Mouse (Mus musculus): ENCODE results near the gene Abce1. TPM values are rescaled to one million over a fixed set of nuclear protein-coding genes. Genes with fewer than 3 reads are reported as not detected.

Gene Abce1
- polyA plus RNA-seq (2015; fragmentation: Nextera tagmentation; extraction: Ambion mirVana): 80.6 and 89.9 TPM in 2 replicates

DNA sequence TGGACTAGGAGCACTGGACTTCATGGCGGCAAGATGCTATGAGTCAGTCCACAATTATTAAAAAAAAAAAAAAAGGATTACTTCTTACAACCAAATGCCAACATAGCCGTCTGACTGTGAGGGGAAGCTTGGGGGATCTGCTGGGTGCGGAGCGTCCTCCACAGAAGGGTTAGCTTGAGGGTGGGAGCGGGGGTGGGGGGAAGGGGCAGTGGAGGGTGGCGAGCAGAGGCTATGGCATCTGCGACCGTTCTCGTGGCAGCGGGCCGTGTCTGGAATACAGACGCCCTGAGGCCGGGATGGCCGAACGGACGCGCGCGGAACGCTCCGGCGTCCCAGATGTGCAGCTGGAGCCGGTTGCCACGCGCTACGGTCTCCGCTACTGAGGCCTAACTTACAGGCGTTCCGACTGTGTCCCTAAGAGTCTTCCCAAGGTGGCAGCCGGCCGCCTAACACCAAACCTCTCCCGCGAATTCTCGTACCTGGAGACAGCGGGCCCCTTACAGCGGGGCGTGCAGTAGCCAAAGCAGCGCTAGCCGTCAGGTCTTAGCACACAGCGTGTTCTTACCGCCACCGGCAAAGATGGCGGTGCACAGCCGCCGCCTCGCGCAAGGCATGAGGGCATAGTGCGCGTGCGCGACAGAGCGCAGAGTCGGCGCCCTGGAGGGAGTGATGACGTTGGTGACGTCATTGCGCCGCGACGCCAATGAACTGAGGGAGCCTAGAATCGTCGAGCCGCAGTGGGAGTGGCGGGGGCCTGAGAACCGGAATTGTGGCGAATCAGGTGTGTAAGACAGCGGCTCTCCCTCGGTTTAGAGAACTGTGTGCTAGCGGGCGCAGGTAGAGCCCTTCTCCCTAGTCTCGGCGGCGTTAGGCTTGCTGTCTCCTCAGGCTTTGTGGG lies at the start of gene Abce1, which contains the start of gene Anapc10:
Gene Abce1 (minus strand): TSS at position 677 of the 898 bp plus-strand sequence.
Gene Anapc10 (plus strand): TSS at position 757 of the 898 bp plus-strand sequence.
- Histone ChIP-seq H3K4me1 (peaks cover 12% of the 10 kb centered on the region), H3K4me3 (replicated peaks) (peak within 1 kb of the TSS; percentile 91), H3K27ac (replicated peaks) (peak within 1 kb of the TSS; percentile 94), H3K36me3 (peaks cover 17% of the 10 kb centered on the region), H3K4me2 (peak within 1 kb of the TSS; percentile 78), H3K9ac (replicated peaks) (peak within 1 kb of the TSS; percentile 88), H3K27me3 (replicated peaks) (no peaks in the 10 kb centered on the region), H3K9me3 (replicated peaks) (no peaks in the 10 kb centered on the region)
- peak; percentile 99 for ATAC-seq (ENCODE audit: low FRiP score)
- under 1% methylated on average over 73 of the region's 73 CpGs for WGBS

DNA sequence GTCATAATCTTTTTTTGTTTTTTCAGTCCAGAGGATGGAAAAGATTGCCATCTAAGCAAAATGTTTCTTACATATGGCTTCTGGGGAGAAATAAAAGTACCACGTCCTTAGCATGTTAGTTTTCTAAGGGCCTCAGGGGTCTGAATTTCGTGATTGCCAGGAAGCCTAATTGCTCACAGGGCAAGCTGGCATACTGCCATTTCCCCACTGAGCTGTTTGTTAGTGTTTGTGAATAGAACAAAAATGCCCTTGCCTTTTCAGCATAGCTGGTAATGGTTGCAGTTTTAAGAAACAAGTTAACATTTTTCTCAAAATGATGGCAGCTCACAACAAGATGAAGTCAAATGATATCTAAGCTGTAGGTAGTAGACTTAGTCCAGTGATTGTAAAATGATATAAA lies 38.8 kb upstream of the Abce1 start:
- H3K27ac ChIP-seq (replicated peaks): no peak overlapping the region
- peak; percentile 28; the same call in 1 of the 2 replicates for ATAC-seq (ENCODE audit: low FRiP score)
- no peak overlapping the region for H3K9ac ChIP-seq (replicated peaks)
- H3K36me3 ChIP-seq: peaks cover 4% of the 10 kb centered on the region; the same call in 1 of the 2 replicates
- peaks cover 3% of the 10 kb centered on the region; the same call in 1 of the 2 replicates for H3K4me1 ChIP-seq
- H3K4me3 ChIP-seq (replicated peaks): no peak overlapping the region
- H3K9me3 ChIP-seq (replicated peaks): no peaks in the 10 kb centered on the region
- no peaks in the 10 kb centered on the region for H3K27me3 ChIP-seq (replicated peaks)
- H3K4me2 ChIP-seq: no peak overlapping the region
- 16% methylated on average over 2 of the region's 2 CpGs for WGBS

DNA sequence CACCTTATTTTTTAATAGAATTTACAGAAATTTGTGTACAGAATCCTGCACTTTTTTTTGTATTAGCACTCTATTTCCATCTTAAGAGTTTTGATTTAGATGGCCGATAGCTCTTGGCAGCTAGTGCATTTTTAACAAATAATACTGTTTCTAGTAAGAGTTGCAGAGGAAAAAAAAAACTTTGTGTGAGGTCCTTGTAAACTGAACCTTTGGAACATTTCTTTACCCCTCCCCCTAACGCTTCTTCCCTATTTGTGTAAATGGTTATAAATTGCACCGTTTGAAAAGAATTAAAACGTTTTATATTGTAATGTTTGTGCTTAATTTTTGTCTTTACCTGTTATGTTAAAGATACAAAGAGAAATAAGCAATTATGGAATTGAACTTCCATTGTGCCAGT lies 37.1 kb upstream of the Abce1 start:
- no peak overlapping the region for H3K9ac ChIP-seq (replicated peaks)
- no peak overlapping the region for H3K4me2 ChIP-seq

GRCm38 (mm10) chr8:79748171-79748570 lies 36.6 kb upstream of the Abce1 start:
- H3K27ac ChIP-seq (replicated peaks): no peak overlapping the region
- H3K36me3 ChIP-seq: peaks cover 8% of the 10 kb centered on the region; the same call in 1 of the 2 replicates
- H3K4me3 ChIP-seq (replicated peaks): no peak overlapping the region
- no peaks in the 10 kb centered on the region for H3K27me3 ChIP-seq (replicated peaks)
- H3K4me1 ChIP-seq: peaks cover 3% of the 10 kb centered on the region; the same call in 1 of the 2 replicates
- WGBS: 13% methylated on average over 2 of the region's 2 CpGs
- ATAC-seq (ENCODE audit: low FRiP score): no peak
- H3K9ac ChIP-seq (replicated peaks): no peak overlapping the region
- H3K4me2 ChIP-seq: no peak overlapping the region
- no peaks in the 10 kb centered on the region for H3K9me3 ChIP-seq (replicated peaks)

More for the DNA sequence above, 37.1 kb upstream of the Abce1 start:
- H3K27ac ChIP-seq (replicated peaks): no peak overlapping the region
- 50% methylated on average over 4 of the region's 4 CpGs for WGBS
- ATAC-seq (ENCODE audit: low FRiP score): no peak
- H3K4me1 ChIP-seq: peaks cover 3% of the 10 kb centered on the region; the same call in 1 of the 2 replicates
- peaks cover 8% of the 10 kb centered on the region; the same call in 1 of the 2 replicates for H3K36me3 ChIP-seq
- H3K9me3 ChIP-seq (replicated peaks): no peaks in the 10 kb centered on the region
- H3K27me3 ChIP-seq (replicated peaks): no peaks in the 10 kb centered on the region
- no peak overlapping the region for H3K4me3 ChIP-seq (replicated peaks)

DNA sequence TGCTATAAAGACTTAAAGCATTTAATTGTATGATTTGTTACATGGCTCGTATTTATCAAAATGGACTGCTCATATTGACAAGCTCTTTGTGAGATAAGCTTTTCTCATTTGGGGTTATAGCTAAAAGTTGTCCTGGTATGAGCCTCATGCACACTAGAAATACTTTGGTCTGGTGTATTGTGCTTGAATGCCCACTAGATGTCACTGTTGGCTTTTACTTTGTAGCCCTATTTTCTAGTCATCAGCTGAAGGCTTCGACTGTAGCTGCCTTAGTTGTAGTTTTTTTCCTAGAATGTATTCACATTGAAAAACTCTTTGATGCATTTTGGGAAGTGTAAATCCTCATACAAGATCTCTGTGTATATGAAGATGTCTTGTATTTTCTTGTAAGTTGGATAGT lies 22.8 kb upstream of the Abce1 start:
- Histone ChIP-seq H3K9me3 (replicated peaks) (no peaks in the 10 kb centered on the region), H3K4me3 (replicated peaks) (no peak overlapping the region), H3K27me3 (replicated peaks) (no peaks in the 10 kb centered on the region), H3K4me2 (no peak overlapping the region), H3K4me1 (no peaks in the 10 kb centered on the region), H3K9ac (replicated peaks) (no peak overlapping the region), H3K36me3 (peaks cover 9% of the 10 kb centered on the region; the same call in 1 of the 2 replicates), H3K27ac (replicated peaks) (no peak overlapping the region)
- ATAC-seq (ENCODE audit: low FRiP score): peak; percentile 68; the same call in 1 of the 2 replicates
- WGBS: 15% methylated on average over 2 of the region's 2 CpGs

DNA sequence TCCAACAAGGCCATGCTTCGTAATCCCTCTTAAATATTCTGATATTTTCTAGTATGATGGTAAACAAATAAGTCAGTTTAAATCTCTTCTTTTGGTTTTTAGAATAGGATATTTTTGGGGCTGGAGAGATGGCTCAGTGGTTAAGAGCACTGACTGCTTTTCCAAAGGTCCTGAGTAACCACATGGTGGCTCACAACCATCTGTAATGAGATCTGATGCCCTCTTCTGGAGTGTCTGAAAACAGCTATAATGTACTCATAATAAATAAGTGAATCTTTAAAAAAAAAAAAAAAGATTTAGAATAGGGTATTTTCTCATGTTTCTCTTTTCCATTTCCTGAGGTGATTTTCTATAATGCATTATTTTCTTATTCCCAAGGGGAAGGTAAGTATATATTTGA lies 16.4 kb upstream of the Abce1 start:
- Histone ChIP-seq H3K27ac (replicated peaks) (no peak overlapping the region), H3K9ac (replicated peaks) (no peak overlapping the region), H3K4me2 (no peak overlapping the region), H3K36me3 (peaks cover 19% of the 10 kb centered on the region; the same call in 1 of the 2 replicates), H3K4me3 (replicated peaks) (no peak overlapping the region), H3K4me1 (no peaks in the 10 kb centered on the region), H3K27me3 (replicated peaks) (no peaks in the 10 kb centered on the region), H3K9me3 (replicated peaks) (no peaks in the 10 kb centered on the region)
- no peak for ATAC-seq (ENCODE audit: low FRiP score)
- 100% methylated on average over 1 of the region's 1 CpGs for WGBS

GRCm38 (mm10) chr8:79724589-79724988 lies 13.0 kb upstream of the Abce1 start:
- 23% methylated on average over 3 of the region's 3 CpGs for WGBS
- peaks cover 36% of the 10 kb centered on the region for H3K36me3 ChIP-seq
- H3K9ac ChIP-seq (replicated peaks): no peak overlapping the region
- no peak overlapping the region for H3K4me3 ChIP-seq (replicated peaks)
- ATAC-seq (ENCODE audit: low FRiP score): no peak
- no peak overlapping the region for H3K27ac ChIP-seq (replicated peaks)
- H3K9me3 ChIP-seq (replicated peaks): no peaks in the 10 kb centered on the region
- H3K4me1 ChIP-seq: no peaks in the 10 kb centered on the region
- H3K27me3 ChIP-seq (replicated peaks): no peaks in the 10 kb centered on the region
- H3K4me2 ChIP-seq: no peak overlapping the region

DNA sequence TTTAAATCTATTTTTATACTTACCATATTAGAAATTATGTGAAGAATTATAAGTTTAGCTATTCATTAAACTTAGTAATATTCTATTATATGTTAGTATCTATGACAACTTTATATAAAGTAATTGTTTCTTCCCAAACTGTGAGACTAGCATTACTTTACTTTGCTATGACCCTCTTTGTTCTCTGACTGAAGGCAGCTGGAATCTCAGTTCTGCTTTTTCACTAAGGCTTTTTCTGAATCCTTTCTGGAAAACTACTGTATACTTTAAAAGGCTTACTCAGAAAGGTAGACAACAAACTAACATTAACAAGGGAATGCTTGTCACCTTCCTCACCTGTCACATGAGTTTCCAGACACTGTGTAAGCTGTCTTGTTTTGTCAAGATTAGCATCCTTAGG lies 11.8 kb upstream of the Abce1 start:
- no peaks in the 10 kb centered on the region for H3K4me1 ChIP-seq
- H3K9me3 ChIP-seq (replicated peaks): no peaks in the 10 kb centered on the region
- no peak overlapping the region for H3K4me3 ChIP-seq (replicated peaks)
- peaks cover 36% of the 10 kb centered on the region for H3K36me3 ChIP-seq
- no peaks in the 10 kb centered on the region for H3K27me3 ChIP-seq (replicated peaks)
- no peak overlapping the region for H3K4me2 ChIP-seq
- H3K9ac ChIP-seq (replicated peaks): no peak overlapping the region
- no peak overlapping the region for H3K27ac ChIP-seq (replicated peaks)
- ATAC-seq (ENCODE audit: low FRiP score): no peak

- no peak overlapping the region for H3K4me3 ChIP-seq (replicated peaks)
- no peak overlapping the region for H3K9ac ChIP-seq (replicated peaks)
- no peaks in the 10 kb centered on the region for H3K27me3 ChIP-seq (replicated peaks)
- no peaks in the 10 kb centered on the region for H3K9me3 ChIP-seq (replicated peaks)
- H3K36me3 ChIP-seq: peaks cover 37% of the 10 kb centered on the region
- ATAC-seq (ENCODE audit: low FRiP score): no peak
- no peak overlapping the region for H3K4me2 ChIP-seq
- no peak overlapping the region for H3K27ac ChIP-seq (replicated peaks)
- no peaks in the 10 kb centered on the region for H3K4me1 ChIP-seq
Measured at GRCm38 (mm10) chr8:79721537-79721936, 10.0 kb upstream of the Abce1 start.

- H3K4me3 ChIP-seq (replicated peaks): no peak overlapping the region
- ATAC-seq (ENCODE audit: low FRiP score): no peak
- no peaks in the 10 kb centered on the region for H3K9me3 ChIP-seq (replicated peaks)
- WGBS: 63% methylated on average over 4 of the region's 6 CpGs
- no peak overlapping the region for H3K9ac ChIP-seq (replicated peaks)
- H3K27me3 ChIP-seq (replicated peaks): no peaks in the 10 kb centered on the region
- H3K4me2 ChIP-seq: peak overlapping the region; percentile 57
- peaks cover 12% of the 10 kb centered on the region for H3K4me1 ChIP-seq
- peaks cover 14% of the 10 kb centered on the region for H3K36me3 ChIP-seq
- no peak overlapping the region for H3K27ac ChIP-seq (replicated peaks)
Measured at GRCm38 (mm10) chr8:79712676-79713075, 1.1 kb upstream of the Abce1 start.

GRCm38 (mm10) chr8:79706687-79707086 lies 4.9 kb downstream of the Abce1 start:
- Histone ChIP-seq H3K9ac (replicated peaks) (no peak overlapping the region), H3K4me1 (peaks cover 3% of the 10 kb centered on the region), H3K27me3 (replicated peaks) (no peaks in the 10 kb centered on the region), H3K4me2 (no peak overlapping the region), H3K4me3 (replicated peaks) (no peak overlapping the region), H3K27ac (replicated peaks) (no peak overlapping the region), H3K36me3 (peaks cover 46% of the 10 kb centered on the region), H3K9me3 (replicated peaks) (no peaks in the 10 kb centered on the region)
- WGBS: 94% methylated on average over 3 of the region's 3 CpGs
- no peak for ATAC-seq (ENCODE audit: low FRiP score)

DNA sequence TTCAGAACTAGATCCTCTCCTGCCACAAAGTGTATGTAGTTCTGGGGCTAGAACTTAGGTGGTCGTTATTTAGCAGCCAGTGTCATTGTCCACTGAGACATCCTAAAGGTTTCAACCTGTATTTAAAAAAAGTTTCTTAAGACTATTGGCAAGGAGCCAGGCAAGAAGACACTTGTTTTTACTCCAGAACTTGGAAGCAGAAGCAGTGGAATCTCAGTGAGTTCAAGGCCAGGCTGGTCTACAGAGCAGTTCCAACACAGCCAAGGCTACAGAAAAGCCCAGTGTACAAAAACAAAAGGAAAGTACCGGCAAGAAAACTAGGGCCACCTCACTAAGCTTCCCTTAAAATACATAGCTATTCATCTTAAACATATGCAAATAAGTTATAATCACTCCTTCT lies 19.0 kb downstream of the Abce1 start:
- no peak for ATAC-seq (ENCODE audit: low FRiP score)
- H3K27me3 ChIP-seq (replicated peaks): no peaks in the 10 kb centered on the region
- WGBS: 89% methylated on average over 2 of the region's 2 CpGs
- no peaks in the 10 kb centered on the region for H3K9me3 ChIP-seq (replicated peaks)
- H3K36me3 ChIP-seq: peaks cover 61% of the 10 kb centered on the region
- H3K4me1 ChIP-seq: no peaks in the 10 kb centered on the region
- H3K4me2 ChIP-seq: no peak overlapping the region
- H3K9ac ChIP-seq (replicated peaks): no peak overlapping the region
- H3K27ac ChIP-seq (replicated peaks): no peak overlapping the region
- H3K4me3 ChIP-seq (replicated peaks): no peak overlapping the region
